Mouse (Mus musculus): ENCODE results near the gene Adamts13.

Gene Adamts13

DNA sequence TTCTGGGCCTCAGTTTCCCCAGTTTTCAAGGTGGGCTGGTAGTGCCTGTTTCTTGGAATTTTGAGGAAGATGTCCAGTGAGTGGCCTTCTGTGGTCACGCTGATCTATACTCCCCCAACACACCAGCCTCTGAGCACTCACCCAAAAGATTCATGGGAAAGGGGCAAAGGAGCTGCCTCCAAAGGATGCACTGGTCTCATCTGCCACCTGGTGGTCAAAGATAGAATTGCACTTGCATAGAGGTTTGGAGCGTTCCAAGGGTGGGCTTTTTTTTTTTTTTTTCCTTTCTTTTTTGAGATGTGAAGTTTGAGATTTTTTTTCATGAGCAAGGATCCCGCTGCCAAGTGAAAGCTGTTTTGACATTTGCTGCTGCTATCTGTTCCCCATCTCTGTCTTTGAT lies 65.4 kb downstream of the Adamts13 start:
- peak; percentile 87 for DNase-seq

DNA sequence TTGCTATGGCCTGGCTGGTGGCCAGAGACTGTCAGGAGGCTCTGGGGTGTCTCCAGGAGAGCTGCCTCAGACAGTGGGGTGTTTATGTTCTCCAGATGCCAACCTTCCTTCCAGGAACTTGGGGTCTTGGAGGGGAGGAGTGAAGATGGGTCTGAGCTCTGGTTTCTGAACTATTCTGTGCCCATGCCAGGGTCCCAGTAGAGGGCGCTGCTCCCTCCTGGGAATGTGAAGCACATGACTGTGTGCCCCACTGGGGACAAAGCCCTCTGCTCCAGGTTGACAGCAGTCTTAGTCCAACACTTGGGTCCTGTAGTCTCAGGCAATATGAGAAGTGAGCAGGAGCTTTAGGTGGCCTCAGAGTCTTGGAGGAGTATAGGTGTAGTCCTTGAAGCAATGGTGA lies 66.1 kb downstream of the Adamts13 start:
- no peak for DNase-seq

DNA sequence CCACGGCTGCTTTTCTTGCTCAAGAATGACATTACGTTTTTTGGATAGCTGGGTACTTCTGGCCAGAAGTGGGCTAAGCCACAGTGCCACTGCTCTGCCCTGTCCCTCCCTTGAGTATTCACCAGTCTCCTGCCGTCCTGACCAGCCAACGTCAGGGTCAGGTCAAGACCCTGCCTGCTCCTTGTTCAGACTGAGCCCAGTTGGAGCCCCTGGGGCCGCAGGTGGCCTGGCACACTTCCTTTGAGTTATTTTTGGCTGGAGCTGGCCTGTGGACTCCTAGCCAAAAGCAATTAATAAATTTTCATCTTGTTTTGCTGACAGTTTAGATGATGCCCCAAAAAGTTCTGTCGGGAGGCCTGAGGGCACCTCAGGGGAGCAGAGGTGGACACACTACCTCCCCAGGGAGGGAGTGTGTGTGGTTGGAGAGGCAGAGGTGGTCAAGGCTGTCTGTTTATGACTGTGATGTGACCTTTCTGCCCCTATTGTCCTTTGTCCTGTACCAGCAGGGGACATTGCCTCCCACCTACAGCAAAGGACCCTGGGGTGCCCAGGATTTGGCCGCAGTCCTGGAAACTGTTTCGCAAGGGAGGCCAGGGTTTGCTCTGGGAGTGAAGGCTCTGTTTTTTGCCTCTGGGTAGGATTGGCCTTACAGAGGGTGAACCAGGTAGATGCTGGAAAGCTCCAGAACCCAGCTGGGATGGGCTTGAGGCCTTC lies 69.1 kb downstream of the Adamts13 start:
- DNase-seq: no peak

DNA sequence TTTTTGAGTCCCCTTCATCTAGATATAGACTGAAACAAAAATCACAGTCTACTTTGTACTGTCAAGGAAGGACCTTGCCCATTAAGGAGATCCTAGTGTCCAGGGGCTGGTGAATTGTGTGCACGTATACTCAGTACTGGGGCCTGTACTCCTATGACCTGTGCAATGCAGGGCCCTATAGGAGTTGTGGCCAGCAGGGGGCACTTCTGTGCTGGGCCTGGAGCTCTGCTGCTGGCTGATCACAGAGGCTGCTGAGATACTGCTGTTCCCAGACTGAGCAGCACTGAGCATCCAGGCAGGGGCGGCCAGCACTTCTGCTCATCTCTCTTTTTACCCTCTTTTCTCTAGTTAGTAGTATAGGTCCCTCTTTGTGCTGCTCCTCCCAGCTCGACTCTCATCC lies 70.2 kb downstream of the Adamts13 start:
- DNase-seq: peak; percentile 91

DNA sequence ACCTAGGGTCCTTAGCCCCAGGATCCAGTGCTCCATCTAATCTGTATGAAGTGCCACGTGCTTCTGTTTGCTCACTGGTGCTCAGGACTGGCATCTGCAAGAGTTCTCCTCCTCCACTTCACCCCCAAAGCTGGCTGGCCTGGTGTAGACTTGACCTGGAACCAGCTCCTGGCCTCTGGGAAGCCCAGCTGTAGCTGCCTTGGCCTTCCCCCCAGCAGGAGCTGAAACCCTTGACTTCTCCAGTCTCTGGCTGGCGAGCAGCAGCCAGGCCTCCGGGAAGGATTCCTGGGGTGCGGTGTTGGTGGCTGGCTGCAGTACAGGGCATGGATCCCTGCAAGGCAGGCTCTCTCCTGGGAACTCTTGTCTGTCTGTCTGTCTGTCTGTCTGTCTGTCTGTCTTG lies 71.0 kb downstream of the Adamts13 start:
- peak; percentile 28 for DNase-seq

DNA sequence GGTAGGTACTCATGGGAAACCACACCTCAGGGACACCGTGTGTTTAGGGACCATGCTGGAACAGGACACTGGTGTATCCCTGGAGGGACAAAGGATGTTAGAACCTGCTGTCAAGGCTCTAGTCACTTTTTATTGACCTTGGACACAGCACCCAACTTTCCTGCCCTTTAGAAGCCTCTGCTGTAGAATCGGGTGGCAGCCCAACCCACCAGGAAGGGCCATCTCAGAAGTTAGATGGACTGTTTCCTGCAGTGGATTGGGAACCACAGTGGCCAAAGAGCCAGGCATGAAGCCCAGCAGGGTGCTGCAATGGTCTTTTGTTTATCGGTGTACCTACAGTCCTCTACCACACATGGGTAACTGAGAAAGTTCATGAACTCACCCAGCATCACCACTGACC lies 71.4 kb downstream of the Adamts13 start:
- no peak for DNase-seq

DNA sequence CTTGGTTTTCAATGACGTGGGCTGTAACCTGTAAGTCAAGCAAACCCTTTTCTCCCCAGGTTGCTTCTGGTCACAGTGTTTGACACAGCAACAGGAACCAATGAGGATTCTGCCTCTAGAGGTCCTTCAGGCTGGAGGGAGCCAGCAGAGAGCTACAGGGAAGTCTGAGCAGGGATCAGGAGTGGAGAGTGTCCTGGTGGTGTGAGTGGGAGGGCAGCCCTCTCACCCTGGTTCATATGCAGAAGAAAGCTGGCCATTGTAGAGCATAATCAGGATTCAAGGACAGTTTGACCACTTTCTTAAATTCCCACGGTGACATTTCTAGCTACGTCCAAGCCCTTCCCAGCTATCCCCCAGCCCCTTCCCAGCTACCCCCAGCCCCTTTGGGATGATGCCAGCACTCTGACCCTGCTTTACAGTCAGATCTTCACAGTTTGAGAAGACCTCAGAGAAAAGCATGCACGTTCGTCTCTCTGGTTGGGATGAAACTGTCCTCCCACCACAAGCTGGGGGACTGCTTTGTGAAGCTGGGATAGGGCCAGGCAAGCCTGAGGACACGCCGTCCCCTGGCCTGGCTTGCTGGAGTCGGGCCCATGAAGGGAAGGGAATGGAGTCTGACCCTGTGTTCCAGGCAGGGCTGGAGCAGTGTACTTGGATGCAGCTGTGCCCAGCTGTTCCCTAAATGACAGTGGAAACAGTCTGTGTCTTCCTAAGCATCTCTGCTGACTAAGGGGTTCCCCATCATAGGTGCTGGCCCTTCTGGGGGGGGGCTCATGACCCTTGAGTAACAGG lies 73.0 kb downstream of the Adamts13 start:
- DNase-seq: peak; percentile 79

DNA sequence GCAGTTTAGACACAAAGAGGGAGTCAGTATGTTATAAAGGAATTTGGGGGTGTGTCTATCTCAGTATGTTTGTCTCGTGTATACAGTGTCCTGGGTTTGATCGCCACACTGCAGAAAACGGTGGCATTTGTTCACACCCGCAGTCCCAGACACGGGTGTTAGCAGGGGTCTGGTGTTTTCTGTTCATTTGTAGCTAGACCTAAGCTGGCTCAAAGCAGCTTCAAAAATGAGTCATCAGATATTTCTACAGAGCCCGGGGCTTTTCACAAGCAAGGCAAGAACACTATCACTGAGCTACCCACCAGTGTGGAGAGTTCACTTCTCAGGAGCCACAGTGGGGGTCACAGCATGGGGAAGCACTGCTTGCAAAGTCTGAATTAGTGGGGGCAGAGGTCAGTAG lies 76.2 kb downstream of the Adamts13 start:
- no peak for DNase-seq

DNA sequence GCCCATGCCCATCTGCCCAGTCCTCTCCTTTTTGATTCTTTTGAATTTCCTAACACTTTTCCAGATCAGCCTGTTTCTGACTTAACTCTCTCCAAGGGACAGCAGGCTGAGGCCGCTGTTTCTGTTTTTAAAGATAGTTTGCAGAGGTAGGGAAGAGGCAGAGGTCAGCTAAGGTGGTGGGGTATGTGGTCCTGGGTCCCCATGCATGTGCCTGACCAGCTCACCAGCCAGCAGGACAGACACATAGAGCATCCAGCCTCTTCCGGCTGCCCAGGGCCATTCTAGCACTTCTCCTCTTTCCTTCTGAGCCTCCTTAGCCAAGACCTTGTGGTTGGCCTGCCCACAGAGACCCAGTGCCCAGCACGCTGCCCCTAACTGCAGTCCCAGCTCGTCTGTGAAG lies 85.0 kb downstream of the Adamts13 start:
- DNase-seq: no peak

DNA sequence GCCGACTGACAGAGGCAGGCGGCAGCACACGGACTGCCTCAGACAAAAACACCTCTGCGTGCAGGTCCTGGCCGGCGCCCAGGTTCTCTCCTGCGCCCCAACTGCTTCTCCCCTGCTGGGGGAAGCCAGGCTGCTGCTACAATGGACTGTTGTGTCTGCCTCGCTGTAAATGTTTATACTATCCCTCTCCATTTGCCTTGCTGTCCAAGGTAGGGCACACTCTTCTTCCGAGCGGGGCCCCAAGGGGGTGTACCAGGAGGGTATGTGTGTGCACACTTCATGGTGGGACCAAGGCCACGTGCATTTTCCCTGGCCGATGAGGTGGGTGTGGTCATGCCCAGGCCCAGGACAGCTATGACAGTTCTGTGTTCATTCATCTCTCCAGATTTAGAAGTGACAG lies 85.5 kb downstream of the Adamts13 start:
- no peak for DNase-seq

DNA sequence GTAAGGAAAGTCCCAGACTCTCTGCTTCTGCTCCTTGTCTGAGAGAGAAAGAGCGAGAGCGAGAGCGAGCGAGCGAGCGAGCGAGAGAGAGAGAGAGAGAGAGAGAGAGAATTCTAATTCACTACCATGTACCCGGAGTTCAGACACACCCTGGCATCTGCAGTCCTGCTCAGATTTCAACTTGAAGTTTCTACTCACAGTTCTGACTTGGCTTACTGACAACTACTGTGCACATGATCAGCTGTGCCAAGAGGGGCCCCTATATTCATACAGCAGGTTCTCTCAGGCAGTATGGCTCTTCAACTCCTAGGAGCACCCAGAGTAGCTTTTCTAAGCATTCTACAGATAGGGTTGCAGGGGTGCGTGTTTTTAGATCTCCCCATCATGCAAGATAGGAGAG lies 86.0 kb downstream of the Adamts13 start:
- no peak for DNase-seq

Data from lung, postnatal 14 days (tissue).